Mouse (Mus musculus) embryonic stem cell, embryonic (primary cell): ENCODE measurements around the gene Mpst.

Experiments
- CTCF ChIA-PET, 4 experiments: fragments of 300-600 bp in 2 of 4; fragments of 350-600 bp in 2 of 4; sonication (Branson Sonifier 250); formaldehyde crosslinking; loops; one replicate each; lab custom pipeline; 2022; ENCODE audit warnings: inconsistent platforms in 2 of 4; lab: Charles Lee
- POLR2A ChIA-PET, 4 experiments: fragments of 300-600 bp in 2 of 4; fragments of 350-600 bp in 2 of 4; sonication (Branson Sonifier 250); formaldehyde crosslinking; loops; one replicate each; lab custom pipeline; 2022; ENCODE audit warnings: antibody characterized with exemption in 4 of 4, inconsistent platforms in 1 of 4; lab: Charles Lee

Gene Mpst

DNA sequence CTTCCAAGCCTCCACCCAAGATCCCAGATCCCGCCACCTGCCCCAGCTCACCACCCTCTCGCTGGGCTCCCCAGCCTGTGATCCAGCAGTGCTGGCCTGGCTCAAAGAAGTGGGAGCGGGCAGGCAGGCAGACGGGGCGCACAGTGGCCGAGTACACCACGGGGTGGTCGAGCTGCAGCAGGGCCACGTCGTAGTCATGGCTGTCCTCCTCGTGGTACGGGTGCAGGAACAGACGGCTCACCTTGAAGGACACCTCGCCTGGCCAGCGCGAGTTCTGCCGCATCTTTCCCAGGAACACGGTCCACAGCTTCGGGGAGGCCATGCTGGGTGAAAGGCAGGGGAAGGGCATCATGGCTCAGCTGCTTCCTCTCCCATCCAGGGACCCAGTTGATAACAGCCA is 36.0 kb downstream of the Mpst start:
- ChIA-PET POLR2A (interaction anchor here in 2 of 4 experiments (0.5 to 1.7 kb wide), 6 partner anchors 13 to 525 kb away, joined by 3 to 4 read pairs (median 3); partner anchors contain the start of gene Kctd17 (in 2 of the 2)), CTCF (interaction anchor here in 3 of 4 experiments (0.6 to 1.4 kb wide), 8 partner anchors 14 to 1697 kb away, joined by 3 to 5 read pairs (median 3); partner anchors contain the start of gene Kctd17 (in 1 of the 3))

DNA sequence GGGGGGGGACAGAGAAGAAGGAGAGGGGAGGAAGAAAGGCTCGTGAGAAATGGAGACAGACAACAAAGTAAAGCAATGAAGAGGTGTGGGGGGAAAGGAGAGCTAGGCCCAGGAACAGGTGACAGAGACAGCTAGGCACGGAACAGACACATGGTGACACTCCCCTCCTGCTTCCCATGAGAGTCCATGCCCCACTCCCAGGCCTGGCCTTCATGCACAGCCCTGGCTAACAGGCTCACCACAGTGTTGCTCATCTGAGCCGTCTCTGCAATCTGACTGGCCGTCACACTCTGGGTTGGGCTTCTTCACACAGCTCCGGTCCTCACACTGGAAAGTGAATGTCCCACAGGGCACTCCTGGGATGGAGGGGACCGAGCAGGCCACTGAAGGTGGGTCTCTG is 37.6 kb downstream of the Mpst start:
- POLR2A ChIA-PET: interaction anchor here in 1 of 4 experiments (1.4 kb wide), 1 partner anchor 15 kb away, joined by 3 read pairs; the partner anchor contains the start of gene Kctd17

DNA sequence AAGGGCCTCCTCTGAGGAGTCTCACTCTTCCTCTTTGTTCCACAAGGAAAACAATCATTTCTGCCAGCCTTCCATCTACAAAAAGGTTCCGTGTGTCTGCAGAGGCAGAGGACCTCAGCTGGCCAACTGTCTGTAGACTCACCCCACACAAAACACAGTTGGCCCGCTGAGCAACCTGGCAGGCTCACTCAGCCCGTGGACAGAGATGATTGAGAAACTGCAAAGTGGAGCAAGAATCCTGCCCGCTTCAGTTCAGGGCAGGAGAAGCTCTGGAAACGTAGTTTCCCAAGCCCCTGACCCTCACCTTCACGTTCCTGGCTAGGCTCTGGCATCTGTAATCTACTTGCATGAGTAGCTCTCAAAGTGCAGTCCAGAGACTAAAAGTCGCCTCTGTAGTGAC is 40.9 kb downstream of the Mpst start:
- POLR2A ChIA-PET: interaction anchor here in 2 of 4 experiments (0.6 to 1.7 kb wide), 5 partner anchors 14 to 571 kb away, joined by 3 to 8 read pairs (median 6); partner anchors contain the start of genes Kctd17 (in 1 of the 2), Mpst (in 1 of the 2) and Tst (in 1 of the 2)
- CTCF ChIA-PET: interaction anchor here (0.6 to 3.2 kb wide), 62 partner anchors 8 to 417 kb away, joined by 3 to 38 read pairs (median 5); partner anchors contain the start of genes Kctd17 (in 3 of the 4), Mpst (in 2 of the 4), Tst (in 2 of the 4) and C1qtnf6 (in 1 of the 4)

More for the DNA sequence above, 37.6 kb downstream of the Mpst start:
- CTCF ChIA-PET: interaction anchor here in 2 of 4 experiments (0.6 to 1.3 kb wide), 3 partner anchors 9 to 827 kb away, joined by 3 to 4 read pairs (median 3); no protein-coding TSS in a partner anchor

DNA sequence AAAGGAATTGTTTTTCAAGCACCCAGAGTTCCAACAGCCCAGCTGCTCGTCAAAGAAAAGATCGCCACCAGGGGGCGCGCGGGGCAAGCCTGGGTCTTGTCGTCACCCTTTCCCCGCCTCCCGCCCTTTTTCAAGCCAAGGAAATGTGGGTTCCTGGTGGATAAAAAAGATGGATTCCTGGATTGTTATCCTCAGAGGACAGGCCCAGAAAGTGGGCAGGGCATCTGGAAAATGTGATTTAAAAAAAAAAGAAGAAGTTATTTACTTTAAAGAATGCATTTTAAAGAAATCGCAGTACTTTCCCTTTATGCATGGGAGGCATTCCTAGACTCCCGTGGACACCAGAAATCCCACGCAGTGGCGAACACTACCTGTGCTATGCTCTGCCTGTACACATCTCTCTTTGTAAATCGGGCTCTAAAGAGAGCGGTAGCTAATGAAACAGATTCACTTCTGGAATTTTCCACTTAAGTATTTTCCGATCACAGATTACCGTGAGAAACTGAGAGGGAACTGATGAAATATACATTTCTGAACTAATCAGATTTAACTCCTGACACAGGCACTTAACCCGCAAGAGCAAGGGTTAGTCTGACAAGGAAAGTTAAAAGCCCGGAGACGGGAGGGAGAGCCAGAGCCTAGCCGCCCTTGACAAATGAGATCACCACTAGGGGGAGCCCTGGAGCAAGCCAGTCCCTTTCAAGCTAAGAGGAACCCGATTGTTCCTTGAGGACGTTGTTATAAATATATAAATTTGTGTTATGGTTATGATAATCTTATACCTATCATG is 41.7 kb downstream of the Mpst start:
- POLR2A ChIA-PET: interaction anchor here in 2 of 4 experiments (0.6 to 1.7 kb wide), 11 partner anchors 9 to 1774 kb away, joined by 3 to 8 read pairs (median 3); partner anchors contain the start of genes Kctd17 (in 1 of the 2), Mpst (in 1 of the 2) and Tst (in 1 of the 2)
- CTCF ChIA-PET: interaction anchor here (0.5 to 3.2 kb wide), 107 partner anchors 8 to 505 kb away, joined by 3 to 38 read pairs (median 4); partner anchors contain the start of genes Ift27 (in 3 of the 4), Kctd17 (in 3 of the 4), Mpst (in 2 of the 4) and Tst (in 2 of the 4)

DNA sequence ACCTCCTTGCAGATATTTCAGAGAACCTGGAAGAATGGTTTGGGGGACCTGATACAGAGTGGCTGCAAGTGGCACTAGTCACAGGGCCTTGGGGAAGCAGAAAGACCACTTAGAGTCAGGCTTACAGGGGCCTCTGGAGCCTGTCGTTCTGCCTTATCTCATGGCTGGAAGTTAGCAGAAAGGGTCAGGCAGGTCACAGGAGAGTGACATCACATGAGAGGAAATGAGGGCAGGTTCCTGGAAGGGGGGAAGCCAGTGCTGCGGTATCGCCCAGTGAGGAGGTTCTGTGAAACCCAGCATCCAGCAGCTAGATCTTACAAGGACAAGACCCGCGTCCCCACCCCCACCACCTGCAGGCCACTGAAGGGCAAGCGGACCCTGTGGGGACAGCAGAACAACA is 42.9 kb downstream of the Mpst start:
- ChIA-PET CTCF (interaction anchor here (0.6 to 3.2 kb wide), 32 partner anchors 11 to 607 kb away, joined by 3 to 38 read pairs (median 5); partner anchors contain the start of genes C1qtnf6 (in 1 of the 4) and Elfn2 (in 1 of the 4)), POLR2A (interaction anchor here in 3 of 4 experiments (0.6 to 1.7 kb wide), 8 partner anchors 8 to 1815 kb away, joined by 3 to 11 read pairs (median 4); partner anchors contain the start of genes Mpst (in 1 of the 3) and Tst (in 1 of the 3))

DNA sequence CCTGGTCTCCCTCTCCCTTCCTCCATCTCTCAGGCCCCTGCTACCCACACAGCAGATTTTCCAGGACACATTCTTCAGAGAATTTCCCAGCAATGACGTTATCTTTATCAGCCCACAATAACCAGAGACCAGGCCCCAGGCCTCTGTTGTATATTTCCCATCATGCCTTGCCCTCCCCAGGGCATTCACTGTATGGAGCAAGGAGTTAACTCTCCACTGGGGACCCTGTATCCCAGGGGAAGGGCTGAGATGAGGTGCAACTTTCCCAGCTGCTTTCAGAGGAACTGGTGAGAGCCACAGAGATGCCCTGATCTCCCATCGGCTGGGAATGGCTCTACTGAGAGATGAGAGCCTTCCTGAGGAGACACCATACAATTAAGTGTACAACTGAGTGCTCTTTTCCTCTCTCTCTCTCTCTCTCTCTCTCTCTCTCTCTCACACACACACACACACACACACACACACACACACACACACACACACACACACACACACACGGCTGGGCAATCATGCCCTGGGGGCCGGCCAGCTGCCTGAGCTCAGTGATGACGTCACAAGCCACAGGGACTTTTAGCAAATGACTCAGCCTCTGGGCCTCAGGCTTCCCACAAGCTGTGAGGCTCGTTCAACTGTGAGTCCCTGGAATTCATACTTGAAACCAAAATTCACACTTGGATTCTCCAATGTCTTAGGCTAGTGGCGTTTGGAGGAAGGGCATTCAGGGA is 43.6 kb downstream of the Mpst start:
- POLR2A ChIA-PET: interaction anchor here in 3 of 4 experiments (0.6 to 1.3 kb wide), 6 partner anchors 13 to 1815 kb away, joined by 3 to 11 read pairs (median 3); partner anchors contain the start of genes Mpst (in 1 of the 3) and Tst (in 1 of the 3)
- CTCF ChIA-PET: interaction anchor here (0.6 to 2.7 kb wide), 13 partner anchors 9 to 210 kb away, joined by 3 to 22 read pairs (median 4); partner anchors contain the start of genes C1qtnf6 (in 1 of the 4), Mpst (in 1 of the 4) and Tst (in 1 of the 4)

DNA sequence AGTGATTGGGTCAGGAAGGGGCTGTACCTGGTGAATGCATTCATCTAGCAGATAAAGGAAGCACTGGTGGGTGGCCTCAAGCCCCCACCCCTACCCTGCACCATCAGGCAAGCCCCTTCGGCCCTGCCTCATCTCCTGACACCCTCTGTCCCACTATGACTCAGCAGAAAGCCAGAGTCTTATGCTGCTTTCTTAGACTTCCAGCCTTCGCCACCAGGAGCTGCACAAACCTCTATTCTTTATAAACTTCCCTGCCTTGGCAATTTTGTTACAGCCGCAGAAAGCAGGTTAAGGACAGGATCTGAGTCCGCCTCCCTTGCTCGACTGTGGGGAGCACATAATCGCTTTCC is 44.2 kb downstream of the Mpst start:
- POLR2A ChIA-PET: interaction anchor here in 3 of 4 experiments (0.6 to 1.3 kb wide), 7 partner anchors 14 to 638 kb away, joined by 3 to 6 read pairs (median 3); no protein-coding TSS in a partner anchor

DNA sequence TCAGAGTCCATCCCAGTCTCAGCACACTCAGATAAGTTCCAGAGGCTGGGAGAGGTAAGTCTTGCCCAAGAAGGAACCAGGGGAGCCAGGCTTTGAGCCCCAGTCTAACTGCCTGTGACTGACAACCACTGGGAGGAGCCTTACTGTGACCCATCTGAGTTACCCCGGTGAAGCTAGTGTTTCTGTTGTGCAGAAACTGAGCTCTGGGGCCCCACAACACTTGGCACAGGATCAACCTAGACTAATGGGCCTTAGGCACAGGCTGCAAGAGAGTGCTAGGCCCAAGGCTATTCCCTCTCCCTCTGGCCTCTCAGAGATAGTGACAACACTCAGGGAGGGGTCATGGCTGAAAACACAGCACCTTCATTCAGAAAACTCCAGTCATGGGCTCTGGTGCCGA is 45.0 kb downstream of the Mpst start:
- ChIA-PET POLR2A (interaction anchor here in 2 of 4 experiments (0.7 to 1.3 kb wide), 3 partner anchors 63 to 131 kb away, joined by 3 read pairs; no protein-coding TSS in a partner anchor), CTCF (interaction anchor here in 2 of 4 experiments (0.7 kb wide), 2 partner anchors 131 to 227 kb away, joined by 3 to 4 read pairs; no protein-coding TSS in a partner anchor)

More for the DNA sequence above, 44.2 kb downstream of the Mpst start:
- CTCF ChIA-PET: interaction anchor here (0.6 to 1.4 kb wide), 13 partner anchors 9 to 266 kb away, joined by 3 to 8 read pairs (median 3); partner anchors contain the start of genes Mpst (in 1 of the 4) and Tst (in 1 of the 4)

DNA sequence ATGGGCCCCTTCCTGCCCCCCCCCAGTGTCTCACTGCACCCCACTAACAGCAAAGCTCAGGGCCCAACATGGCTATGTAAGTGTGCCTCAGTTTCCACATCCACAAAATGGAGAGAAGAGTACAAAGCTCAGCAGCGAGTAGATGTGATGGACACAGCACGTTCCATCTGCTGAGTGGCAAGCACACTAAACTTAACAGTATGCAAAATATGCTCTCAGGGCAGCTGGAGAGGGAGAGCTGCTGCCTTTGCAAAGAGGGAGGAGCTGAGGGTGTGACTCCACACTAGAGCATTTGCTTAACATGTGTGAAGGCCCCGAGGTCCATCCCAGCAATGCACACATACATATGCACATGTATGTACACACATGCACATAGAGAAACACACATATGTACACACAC is 46.7 kb downstream of the Mpst start:
- ChIA-PET POLR2A (interaction anchor here in 1 of 4 experiments (1.1 kb wide), 1 partner anchor 47 kb away, joined by 3 read pairs; the partner anchor contains the start of gene Mpst), CTCF (interaction anchor here in 3 of 4 experiments (0.5 to 0.7 kb wide), 5 partner anchors 95 to 264 kb away, joined by 3 to 6 read pairs (median 4); no protein-coding TSS in a partner anchor)

DNA sequence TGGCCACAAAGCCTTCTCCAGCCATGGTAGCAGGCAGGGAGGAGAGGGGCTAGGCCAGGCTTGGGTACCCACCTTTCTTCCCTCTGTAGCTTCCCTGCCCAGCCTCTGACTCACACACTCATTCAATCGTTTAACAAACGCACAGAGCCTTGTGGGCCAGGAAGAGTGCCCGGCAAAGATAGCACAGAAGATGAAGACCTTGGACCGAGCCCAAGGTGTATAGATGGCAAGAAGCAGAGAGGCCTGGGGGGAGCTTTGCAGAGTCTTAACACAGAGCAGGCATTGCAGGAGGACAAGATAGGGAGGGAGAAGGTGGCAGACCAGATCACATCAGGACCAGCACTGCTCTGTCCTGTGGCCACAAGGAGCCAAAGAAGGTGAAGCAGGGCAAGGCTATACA is 49.0 kb downstream of the Mpst start:
- POLR2A ChIA-PET: no interaction called here
- CTCF ChIA-PET: no interaction called here

DNA sequence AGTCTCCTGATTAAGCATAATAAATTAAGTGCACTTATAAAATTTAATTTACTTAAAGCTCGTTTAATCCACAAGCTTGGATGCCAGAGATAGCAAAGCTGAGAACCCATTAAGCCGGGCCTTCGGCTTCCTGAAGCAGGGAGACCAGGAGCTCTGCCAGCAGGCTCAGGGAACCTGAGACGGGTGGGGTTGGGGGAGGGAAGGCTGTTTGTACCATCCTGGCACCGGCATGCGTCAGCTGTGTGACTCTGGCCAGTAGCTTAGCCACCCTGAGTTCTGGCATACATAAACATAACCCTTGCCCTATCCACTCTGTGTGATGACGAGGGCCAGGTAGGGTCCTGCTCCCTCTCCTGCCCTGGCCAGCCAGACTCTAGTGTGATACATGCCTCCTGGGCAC is 49.8 kb downstream of the Mpst start:
- POLR2A ChIA-PET: interaction anchor here in 1 of 4 experiments (0.6 to 1.2 kb wide), 2 partner anchors 8 to 589 kb away, joined by 4 read pairs; no protein-coding TSS in a partner anchor
- CTCF ChIA-PET: interaction anchor here in 2 of 4 experiments (0.7 to 1.7 kb wide), 2 partner anchors 8 to 87 kb away, joined by 3 to 15 read pairs; no protein-coding TSS in a partner anchor

DNA sequence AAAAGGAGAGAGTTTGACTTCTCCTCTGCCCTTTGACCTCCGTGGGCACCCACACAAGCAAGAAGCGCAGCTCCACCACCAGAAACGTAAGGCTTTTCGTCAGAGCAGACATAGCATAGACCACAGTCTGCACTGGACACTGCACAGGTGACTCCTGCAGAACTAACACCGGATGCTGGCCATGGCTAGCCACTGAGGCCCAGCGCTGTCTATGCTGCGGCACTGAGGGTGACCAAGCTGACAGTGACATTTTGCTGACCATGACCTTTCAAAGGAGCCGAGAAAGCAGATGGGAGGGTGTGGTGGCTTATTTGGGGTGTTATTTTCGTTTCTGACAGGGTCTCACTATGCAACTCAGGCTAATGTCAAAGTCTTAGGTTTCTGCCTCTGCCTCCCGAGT is 51.0 kb downstream of the Mpst start:
- ChIA-PET POLR2A (interaction anchor here in 1 of 4 experiments (0.6 to 1.2 kb wide), 2 partner anchors 9 to 297 kb away, joined by 3 to 4 read pairs; no protein-coding TSS in a partner anchor), CTCF (interaction anchor here in 2 of 4 experiments (0.7 to 1.7 kb wide), 2 partner anchors 9 kb away, joined by 3 to 15 read pairs; no protein-coding TSS in a partner anchor)

DNA sequence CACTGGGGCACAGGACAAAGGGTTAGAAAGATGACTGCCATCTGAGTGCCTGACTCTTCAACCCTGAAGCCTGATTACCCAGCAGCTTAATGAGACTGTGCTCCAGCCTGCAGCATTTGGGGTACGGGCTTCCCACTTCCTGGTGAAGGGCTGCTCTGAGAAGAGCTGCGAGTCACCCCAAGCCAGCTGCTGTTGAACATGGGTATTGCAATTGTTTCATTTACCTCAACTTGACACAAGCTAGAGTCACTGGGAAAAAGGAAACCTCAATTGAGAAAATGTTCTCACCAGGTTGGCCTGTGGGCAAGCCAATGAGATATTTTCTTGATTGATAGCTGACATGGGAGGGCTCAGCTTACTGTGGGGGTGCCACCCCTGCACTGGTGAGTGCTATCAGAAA is 56.8 kb downstream of the Mpst start:
- ChIA-PET CTCF (interaction anchor here in 2 of 4 experiments (0.6 to 0.9 kb wide), 3 partner anchors 14 to 501 kb away, joined by 3 to 4 read pairs (median 3); no protein-coding TSS in a partner anchor), POLR2A (no interaction called here)
